Mouse (Mus musculus) CH12.LX (cell line): ENCODE measurements at regions not wholly inside any gene's neighbourhood (a gene's known extent, or its start where the extent isn't known, plus 50 kb on each side); places are given as distances from the start of the nearest gene placed in this dataset.

ENCODE experiments used
- DNase-seq: peaks from one replicate; pipeline ENCODE4 v3.0.0-alpha.2; 2013; ENCODE audit errors: extremely low read depth
- H3K27ac ChIP-seq: 2 replicates; pipeline ENCODE4 v1.5.1; 2012; ENCODE audit warnings: low read depth, mild to moderate bottlenecking, control low read depth, moderate library complexity; ENCODE audit not compliant: insufficient read depth
- H3K27me3 ChIP-seq: replicated peaks from 2 replicates; pipeline ENCODE3; 2012; ENCODE audit warnings: inconsistent platforms
- H3K36me3 ChIP-seq, 2 experiments: replicated peaks in 1 of 2; 2 replicates each; pipeline versions ENCODE3 to v1.6.1; 2012; ENCODE audit warnings: inconsistent platforms in 1 of 2, low read length in 1 of 2, mild to moderate bottlenecking in 1 of 2, mixed read lengths in 1 of 2, moderate library complexity in 1 of 2; ENCODE audit not compliant: control insufficient read depth in 1 of 2, insufficient read depth in 1 of 2
- H3K4me1 ChIP-seq, 2 experiments: 2 replicates each; pipeline ENCODE4 v1.6.1; 2012; ENCODE audit warnings: inconsistent platforms in 1 of 2, moderate library complexity in 1 of 2; ENCODE audit not compliant: insufficient read depth in 2 of 2, control insufficient read depth in 1 of 2
- H3K4me2 ChIP-seq: 2 replicates; pipeline ENCODE4 v1.6.1; 2012; ENCODE audit warnings: low read depth, mild to moderate bottlenecking, control low read depth; ENCODE audit not compliant: poor library complexity, insufficient read depth, severe bottlenecking
- H3K4me3 ChIP-seq, 3 experiments: fragments of 150-350 bp in 1 of 3; sonication (generic) in 1 of 3; replicated peaks in 1 of 3; 2 replicates each; pipeline versions ENCODE3 to v1.5.1; 2011 to 2012; ENCODE audit warnings: low read depth in 2 of 3, low read length in 2 of 3, mild to moderate bottlenecking in 2 of 3, moderate library complexity in 2 of 3, control low read depth in 1 of 3, improper control_type of control experiment in 1 of 3, inconsistent platforms in 1 of 3, mixed read lengths in 1 of 3; ENCODE audit not compliant: poor library complexity in 1 of 3
- H3K79me2 ChIP-seq: replicated peaks from 2 replicates; pipeline ENCODE4 v1.6.1; 2012; ENCODE audit warnings: mild to moderate bottlenecking, moderate library complexity; ENCODE audit not compliant: control insufficient read depth, poor library complexity, insufficient read depth, severe bottlenecking; ENCODE audit errors: extremely low read depth
- H3K9ac ChIP-seq: 2 replicates; pipeline ENCODE4 v1.6.1; 2012; ENCODE audit warnings: low read depth, mild to moderate bottlenecking, control low read depth, moderate library complexity; ENCODE audit not compliant: insufficient read depth
- H3K9me3 ChIP-seq: replicated peaks from 2 replicates; pipeline ENCODE3; 2012; ENCODE audit warnings: low read length, inconsistent platforms, mixed read lengths
- CTCF ChIP-seq, 2 experiments: IDR thresholded peaks in 1 of 2; conservative IDR thresholded peaks in 1 of 2; 2 replicates each; pipeline ENCODE4 v1.5.1; 2011 to 2012; ENCODE audit warnings: low read depth in 2 of 2, low read length in 2 of 2, improper control_type of control experiment in 1 of 2, inconsistent platforms in 1 of 2, mild to moderate bottlenecking in 1 of 2, moderate library complexity in 1 of 2
- E2F4 ChIP-seq: IDR thresholded peaks from 2 replicates; pipeline ENCODE4 v1.6.1; 2011; ENCODE audit warnings: low read depth, low read length, improper control_type of control experiment; ENCODE audit not compliant: insufficient replicate concordance
- EP300 ChIP-seq: IDR thresholded peaks from 2 replicates; pipeline ENCODE4 v1.6.1; 2011; ENCODE audit warnings: low read length, improper control_type of control experiment
- GABPA ChIP-seq: IDR thresholded peaks from 2 replicates; pipeline ENCODE4 v1.6.1; 2012; ENCODE audit warnings: low read depth, low read length, improper control_type of control experiment, inconsistent platforms; ENCODE audit not compliant: insufficient replicate concordance
- JUN ChIP-seq: IDR thresholded peaks from 2 replicates; pipeline ENCODE4 v1.6.1; 2011; ENCODE audit warnings: low read depth, mild to moderate bottlenecking, low read length, improper control_type of control experiment, moderate library complexity; ENCODE audit not compliant: insufficient read depth
- JUND ChIP-seq: conservative IDR thresholded peaks from 2 replicates; pipeline ENCODE4 v1.6.1; 2011; ENCODE audit warnings: low read depth, low read length, improper control_type of control experiment
- MAX ChIP-seq: IDR thresholded peaks from 2 replicates; pipeline ENCODE4 v1.6.1; 2011; ENCODE audit warnings: low read length, improper control_type of control experiment
- MEF2A ChIP-seq: IDR thresholded peaks from 2 replicates; pipeline ENCODE4 v1.6.1; 2014; ENCODE audit warnings: low read depth, mild to moderate bottlenecking, inconsistent platforms, low read length, improper control_type of control experiment, borderline replicate concordance
- NELFE ChIP-seq: IDR thresholded peaks from 2 replicates; pipeline ENCODE4 v1.6.1; 2011; ENCODE audit warnings: low read depth, low read length, improper control_type of control experiment
- POLR2AphosphoS2 ChIP-seq: IDR thresholded peaks from 2 replicates; pipeline ENCODE4 v1.6.1; 2011; ENCODE audit warnings: low read depth, low read length, improper control_type of control experiment
- RAD21 ChIP-seq: IDR thresholded peaks from 2 replicates; pipeline ENCODE4 v1.6.1; 2011; ENCODE audit warnings: low read depth, mild to moderate bottlenecking, low read length, improper control_type of control experiment, moderate library complexity
- RCOR1 ChIP-seq: conservative IDR thresholded peaks from 2 replicates; pipeline ENCODE4 v1.6.1; 2012; ENCODE audit warnings: low read depth, mild to moderate bottlenecking, inconsistent platforms, low read length, improper control_type of control experiment
- TBP ChIP-seq: conservative IDR thresholded peaks from 2 replicates; pipeline ENCODE4 v1.6.1; 2011; ENCODE audit warnings: low read depth, low read length, improper control_type of control experiment
- TCF12 ChIP-seq: IDR thresholded peaks from 2 replicates; pipeline ENCODE4 v1.6.1; 2014; ENCODE audit warnings: low read depth, mild to moderate bottlenecking, inconsistent platforms, low read length, improper control_type of control experiment
- USF1 ChIP-seq: IDR thresholded peaks from 2 replicates; pipeline ENCODE4 v1.6.1; 2014; ENCODE audit warnings: low read depth, mild to moderate bottlenecking, inconsistent platforms, low read length, improper control_type of control experiment
- ZC3H11A ChIP-seq: IDR thresholded peaks from 2 replicates; pipeline ENCODE4 v1.6.1; 2012; ENCODE audit warnings: low read depth, mild to moderate bottlenecking, inconsistent platforms, low read length, improper control_type of control experiment
- dilution Hi-C: fragments of 300-500 bp; cut with MboI; formaldehyde crosslinking; loops from 2 replicates; pipeline ENCODE4 v1.14.3; 2020; ENCODE audit warnings: low sequenced_read_pairs; ENCODE audit not compliant: extremely low pct_unique_long_range_greater_than_20kb, extremely low pct_ligation_motif_present
- in situ Hi-C: fragments of 300-500 bp; cut with MboI; formaldehyde crosslinking; loops from 3 replicates; pipeline ENCODE4 v1.14.3; 2019; ENCODE audit warnings: low sequenced_read_pairs, low pct_ligation_motif_present, low pct_unique_long_range_greater_than_20kb, mixed read lengths

DNA sequence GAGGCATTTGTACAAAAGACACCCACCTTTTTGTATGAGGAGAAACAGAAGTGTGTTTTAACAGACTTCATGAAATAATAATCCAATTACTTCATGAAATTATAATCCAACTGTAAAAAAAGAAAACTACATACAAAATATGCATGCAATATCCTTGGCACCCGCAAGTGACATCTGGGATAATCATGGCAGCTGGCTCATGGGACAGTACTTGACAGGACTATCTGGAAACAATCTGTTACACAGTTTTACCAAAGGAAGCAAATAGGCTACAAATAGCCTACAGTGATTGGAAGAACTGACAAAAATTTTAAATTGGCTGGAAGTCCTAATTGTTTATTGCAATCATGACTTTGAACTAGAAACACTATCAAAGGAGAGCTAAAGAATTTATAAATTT lies 1223.3 kb downstream of the Trim52 start:
- TF ChIP-seq USF1 = no peak
- TF ChIP-seq TBP = no peak
- TF ChIP-seq RAD21 = no peak
- TF ChIP-seq E2F4 = no peak
- no peak for TF ChIP-seq EP300
- TF ChIP-seq ZC3H11A = no peak
- no peak for TF ChIP-seq NELFE
- no peak for TF ChIP-seq JUND
- no peak for TF ChIP-seq JUN
- TF ChIP-seq MEF2A = no peak
- no peak for TF ChIP-seq CTCF (conservative IDR thresholded peaks at IDR 0.05 in 1 of 2, IDR thresholded peaks at IDR 0.05 in 1 of 2; ENCODE audit: low read depth in 2 of 2, low read length in 2 of 2)
- no peak for TF ChIP-seq TCF12

DNA sequence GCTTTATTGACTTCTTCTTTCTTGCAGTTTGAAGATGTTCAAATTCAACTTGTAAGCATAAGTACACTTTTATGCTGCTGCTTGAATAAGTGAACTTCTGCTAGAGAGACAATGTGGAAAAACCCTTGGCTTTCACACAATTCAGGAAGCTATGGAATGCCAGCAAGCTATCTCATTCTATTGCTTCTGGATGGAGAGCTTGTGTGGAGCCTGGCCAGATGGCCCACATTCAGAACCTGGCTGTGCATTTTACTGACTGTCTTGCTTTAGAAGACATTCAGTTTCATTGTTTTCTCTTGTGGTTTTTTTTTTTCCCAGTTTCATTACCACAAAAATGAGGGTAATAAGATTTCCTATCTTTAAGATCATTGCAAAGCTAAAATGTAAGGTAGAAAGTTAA lies 1234.2 kb downstream of the Trim52 start:
- no peak for TF ChIP-seq POLR2AphosphoS2
- TF ChIP-seq RCOR1 = no peak
- no peak for TF ChIP-seq GABPA
- no peak for TF ChIP-seq ZC3H11A
- TF ChIP-seq MAX = no peak
- TF ChIP-seq, all 38 proteins: peak for 0
- H3K4me2 ChIP-seq = no peak overlapping the region
- H3K4me1 ChIP-seq = no peaks in the 10 kb centered on the region
- in situ Hi-C loops (no loop called here), dilution Hi-C loops (no loop called here)
- H3K27ac ChIP-seq = no peak overlapping the region
- no peaks in the 10 kb centered on the region for H3K36me3 ChIP-seq
- peaks cover 2% of the 10 kb centered on the region for H3K9me3 ChIP-seq
- no peak overlapping the region for H3K4me3 ChIP-seq
- H3K79me2 ChIP-seq = no peaks in the 10 kb centered on the region
- no peak overlapping the region for H3K9ac ChIP-seq
- no peaks in the 10 kb centered on the region for H3K27me3 ChIP-seq
- DNase-seq = no peak

More for the DNA sequence above, 1223.3 kb downstream of the Trim52 start:
- Histone ChIP-seq H3K79me2 (no peaks in the 10 kb centered on the region), H3K36me3 (no peaks in the 10 kb centered on the region), H3K4me3 (no peak overlapping the region), H3K9me3 (peaks cover 11% of the 10 kb centered on the region), H3K4me1 (no peaks in the 10 kb centered on the region), H3K27ac (no peak overlapping the region), H3K27me3 (no peaks in the 10 kb centered on the region), H3K4me2 (no peak overlapping the region), H3K9ac (no peak overlapping the region)
- dilution Hi-C loops (no loop called here), in situ Hi-C loops (no loop called here)
- DNase-seq = no peak
